Mouse (Mus musculus) liver, postnatal 0 days (tissue): ENCODE measurements around the gene Vmn2r56. TPM values are rescaled to one million over a fixed set of nuclear protein-coding genes. Genes with fewer than 3 reads are reported as not detected.
"Not testable (repeated sequence)": the region's sequence is repeated elsewhere in the genome, so short reads cannot be mapped to it uniquely, and the experiment has no call there.

Experiments used
- ATAC-seq: fragments of 200-750 bp; cut with Nextera tagmentation; 2 replicates; pipeline ENCODE4 v1.8.0; 2017; ENCODE audit warnings: mild to moderate bottlenecking, moderate library complexity
- DNase-seq: peaks from one replicate; pipeline ENCODE4 v3.0.0-alpha.2; 2016
- H3K27ac ChIP-seq: fragments of 300-500 bp; sonication (generic); 2 replicates; pipeline ENCODE4 v1.5.1; 2014; ENCODE audit warnings: antibody characterized with exemption, moderate library complexity, mild to moderate bottlenecking, low read depth
- H3K27me3 ChIP-seq: fragments of 300-500 bp; sonication (generic); 2 replicates; pipeline ENCODE4 v1.6.1; 2014; ENCODE audit warnings: low read length, control low read depth, mixed read lengths; ENCODE audit not compliant: insufficient read depth
- H3K36me3 ChIP-seq: fragments of 300-500 bp; sonication (generic); replicated peaks from 2 replicates; pipeline ENCODE4 v1.6.1; 2014; ENCODE audit warnings: mild to moderate bottlenecking, control low read depth, low read length, moderate library complexity, mixed read lengths; ENCODE audit not compliant: insufficient read depth
- H3K4me1 ChIP-seq: fragments of 300-500 bp; sonication (generic); 2 replicates; pipeline ENCODE4 v1.6.1; 2014; ENCODE audit warnings: antibody characterized with exemption, mild to moderate bottlenecking, control low read depth; ENCODE audit not compliant: insufficient read depth
- H3K4me2 ChIP-seq: fragments of 300-500 bp; sonication (generic); 2 replicates; pipeline ENCODE4 v1.6.1; 2014; ENCODE audit warnings: low read depth, mild to moderate bottlenecking, low read length, moderate library complexity, mixed read lengths
- H3K4me3 ChIP-seq: fragments of 300-500 bp; sonication (generic); 2 replicates; pipeline ENCODE4 v1.5.1; 2014; ENCODE audit warnings: low read depth, low read length
- H3K9ac ChIP-seq: fragments of 300-500 bp; sonication (generic); replicated peaks from 2 replicates; pipeline ENCODE4 v1.6.1; 2014; ENCODE audit warnings: mild to moderate bottlenecking, moderate library complexity
- H3K9me3 ChIP-seq: fragments of 300-500 bp; sonication (generic); 2 replicates; pipeline ENCODE4 v1.6.1; 2016; ENCODE audit warnings: mild to moderate bottlenecking, control low read depth, low read length, mixed read lengths
- CTCF ChIP-seq: sonication (generic); IDR thresholded peaks from 2 replicates; pipeline ENCODE4 v1.5.1; 2016; ENCODE audit warnings: antibody characterized with exemption, low read depth
- EP300 ChIP-seq: IDR thresholded peaks from 2 replicates; pipeline ENCODE4 v1.6.1; 2016; ENCODE audit warnings: antibody characterized with exemption, low read depth, mild to moderate bottlenecking
- WGBS: fragments of 180-500 bp; shearing (Covaris S2); extraction: QIAGEN DNeasy Blood & Tissue Kit; methylation state at CpG from one replicate; pipeline ENCODE4 v1.1.7; 2014; ENCODE audit not compliant: insufficient replicate concordance; 5-methylcytosine and 5-hydroxymethylcytosine counted together
- polyA plus RNA-seq: library from polyadenylated mRNA; unstranded; fragments of >200 nt; fragmentation: Nextera tagmentation; extraction: Ambion mirVana; gene quantifications from 2 replicates; pipeline ENCODE4 v1.2.1, GENCODE M21; 2015

The Vmn2r56 gene
- polyA plus RNA-seq, 1 experiment from 2014 or later = not detected

GRCm38 (mm10) chr7:12749431-12750198, 14.8 kb upstream of the Vmn2r56 start:
- 65% methylated on average over 24 of the region's 24 CpGs for WGBS
- H3K4me2 ChIP-seq = no peak overlapping the region
- TF ChIP-seq CTCF (no peak), EP300 (no peak)

GRCm38 (mm10) chr7:12684903-12685302, 49.9 kb downstream of the Vmn2r56 start, which contains the start of gene Vmn2r55:
Vmn2r55 (minus strand) TSS chr7:12685003.
- H3K27me3 ChIP-seq, H3K9me3 ChIP-seq, H3K4me1 ChIP-seq, ATAC-seq, H3K27ac ChIP-seq, DNase-seq, H3K4me2 ChIP-seq, H3K9ac ChIP-seq, H3K4me3 ChIP-seq, H3K36me3 ChIP-seq: not testable (repeated sequence)
- WGBS = 82% methylated on average over 3 of the region's 3 CpGs

More at GRCm38 (mm10) chr7:12749431-12750198, 14.8 kb upstream of the Vmn2r56 start:
- Histone ChIP-seq H3K9ac (no peak overlapping the region), H3K4me3 (no peak overlapping the region), H3K4me1 (no peaks in the 10 kb centered on the region), H3K27me3 (no peaks in the 10 kb centered on the region), H3K36me3 (no peaks in the 10 kb centered on the region), H3K9me3 (no peaks in the 10 kb centered on the region), H3K27ac (no peak overlapping the region)
- ATAC-seq (no peak), DNase-seq (no peak)

- not testable (repeated sequence) for H3K4me2 ChIP-seq, H3K4me3 ChIP-seq, H3K27me3 ChIP-seq, H3K9ac ChIP-seq, H3K9me3 ChIP-seq, H3K27ac ChIP-seq, H3K36me3 ChIP-seq, DNase-seq, H3K4me1 ChIP-seq, ATAC-seq
- WGBS = 67% methylated on average over 3 of the region's 4 CpGs
Measured at GRCm38 (mm10) chr7:12640219-12640618, 94.6 kb downstream of the Vmn2r56 start, which contains the start of gene Vmn2r54. Vmn2r54 (minus strand) TSS chr7:12640319.

Other genes with a start within 250 kb of the Vmn2r56 start
- not detected in 2 replicates for gene 2900092C05Rik, start 222.5 kb downstream of the Vmn2r56 start, polyA plus RNA-seq
- gene Vmn2r53, start 126.2 kb downstream of the Vmn2r56 start, polyA plus RNA-seq = not detected in 2 replicates
- not detected in 2 replicates for gene Vmn2r54, start 94.7 kb downstream of the Vmn2r56 start, polyA plus RNA-seq
- gene Vmn2r55, start 50.0 kb downstream of the Vmn2r56 start, polyA plus RNA-seq = not detected in 2 replicates
- gene Zscan18, start 68.6 kb upstream of the Vmn2r56 start, polyA plus RNA-seq = 0.04 and 0.13 TPM in 2 replicates
- gene Zfp329, start 83.9 kb upstream of the Vmn2r56 start, polyA plus RNA-seq = 1.2 and 2.1 TPM in 2 replicates
- 8.1 and 8.5 TPM in 2 replicates for gene Zfp110, start 99.8 kb upstream of the Vmn2r56 start, polyA plus RNA-seq
- 0.61 and 0.65 TPM in 2 replicates for gene Zfp128, start 146.2 kb upstream of the Vmn2r56 start, polyA plus RNA-seq
- gene Zscan22, start 162.8 kb upstream of the Vmn2r56 start, polyA plus RNA-seq = 2.3 and 2.5 TPM in 2 replicates
- 556 and 564 TPM in 2 replicates for gene Rps5, start 187.3 kb upstream of the Vmn2r56 start, polyA plus RNA-seq
- 0.05 TPM in 2 replicates for gene Rnf225, start 192.4 kb upstream of the Vmn2r56 start, polyA plus RNA-seq
- gene Zfp324, start 230.8 kb upstream of the Vmn2r56 start, polyA plus RNA-seq = 1.5 and 1.9 TPM in 2 replicates
- gene Zfp446, start 242.8 kb upstream of the Vmn2r56 start, polyA plus RNA-seq = 1.6 and 1.8 TPM in 2 replicates